Mouse (Mus musculus) kidney, adult 8-10 months (tissue): Measurements from ENCODE around the gene Timd2.
"Not testable (repeated sequence)": the region's sequence is repeated elsewhere in the genome, so short reads cannot be mapped to it uniquely, and the experiment has no call there.

Experiments
- DNase-seq, 2 experiments: peaks; one replicate each; pipeline ENCODE4 v3.0.0; 2022

The Timd2 gene

GRCm38 (mm10) chr11:46663215-46663614 lies 43.6 kb downstream of the Timd2 start:
- no peak for DNase-seq

- no peak for DNase-seq
Observed at GRCm38 (mm10) chr11:46652476-46652875, 54.4 kb downstream of the Timd2 start.

GRCm38 (mm10) chr11:46649655-46650054 lies 57.2 kb downstream of the Timd2 start:
- not testable (repeated sequence) for DNase-seq

- no peak for DNase-seq
Observed at GRCm38 (mm10) chr11:46644824-46645223, 62.0 kb downstream of the Timd2 start.

- DNase-seq = no peak
Observed at GRCm38 (mm10) chr11:46636568-46636967, 70.3 kb downstream of the Timd2 start.

GRCm38 (mm10) chr11:46635516-46635915 lies 71.3 kb downstream of the Timd2 start:
- DNase-seq = not testable (repeated sequence)

GRCm38 (mm10) chr11:46631635-46632034 lies 75.2 kb downstream of the Timd2 start:
- DNase-seq = peak; percentile 2 to 35

- DNase-seq = no peak
Observed at GRCm38 (mm10) chr11:46629211-46629795, 77.6 kb downstream of the Timd2 start, which contains the start of gene Dppa1. Dppa1 (minus strand) TSS chr11:46629261.

GRCm38 (mm10) chr11:46620414-46621168 lies 86.3 kb downstream of the Timd2 start:
- no peak for DNase-seq

GRCm38 (mm10) chr11:46619929-46620328 lies 86.9 kb downstream of the Timd2 start:
- no peak for DNase-seq
